Comparison of ENCODE assay signal across 33 mouse cellular contexts in the genomic region with DNA sequence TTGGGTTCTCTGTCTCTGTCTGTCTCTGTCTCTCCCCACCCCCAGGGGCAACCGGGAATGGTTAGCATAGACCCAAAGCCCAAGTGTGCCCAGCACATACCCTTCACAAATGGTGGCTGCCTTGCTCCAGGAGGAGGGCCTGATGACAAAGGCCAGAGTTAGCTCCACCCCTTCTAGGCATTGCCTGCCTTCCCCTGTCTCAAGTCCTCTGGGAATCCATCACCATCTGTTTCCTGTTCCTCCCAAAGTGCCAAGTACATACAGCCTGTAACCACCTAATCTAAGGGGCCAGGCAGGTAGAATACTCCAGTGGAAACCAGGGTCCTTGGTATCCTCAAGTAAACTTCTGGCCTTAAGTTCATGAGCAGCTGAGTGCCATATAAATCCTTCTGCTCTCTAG. TPM values are rescaled to one million over a fixed set of nuclear protein-coding genes. Genes with fewer than 3 reads are reported as not detected.
DNase-seq lines count a peak whose midpoint lies in the region; ATAC-seq lines count a peak whose summit lies in the region.
"Had no signal": no experiment of that assay in that cellular context is flagged by ENCODE, and none has a peak within 500 bp of the region (broad histone marks: within the 10 kb centered on the region; RNA-seq: fewer than 3 reads in every experiment).

No protein-coding gene starts in this region.

- H3K4me3 ChIP-seq in embryonic facial prominence, embryonic 11.5 days (ENCODE audit: low read depth, low read length) = no peak overlapping the region
- no peak overlapping the region for H3K4me3 ChIP-seq in embryonic facial prominence, embryonic 10.5 days
- H3K4me3 ChIP-seq in megakaryocyte, embryonic 14.5 days (replicated peaks) = peak overlapping the region; percentile 64
- H3K4me3 ChIP-seq in midbrain, embryonic 12.5 days = no peak overlapping the region
- H3K4me3 ChIP-seq: kidney, embryonic 15.5 days; limb, embryonic 12.5 days; neural tube, embryonic 12.5 days; stomach, embryonic 15.5 days had no signal

- H3K4me2 ChIP-seq in embryonic facial prominence, embryonic 11.5 days (ENCODE audit: low read depth, low read length) = no peak overlapping the region
- H3K4me2 ChIP-seq in midbrain, embryonic 12.5 days (replicated peaks) = no peak overlapping the region
- H3K4me2 ChIP-seq: hindbrain, embryonic 14.5 days; kidney, embryonic 15.5 days; limb, embryonic 12.5 days; liver, embryonic 11.5 days; neural tube, embryonic 12.5 days; stomach, embryonic 15.5 days had no signal

- 0 out of 2 replicates have a peak, but pooled peaks have one; percentile 19 for ATAC-seq in embryonic facial prominence, embryonic 11.5 days (replicated peaks; ENCODE audit: insufficient number of reproducible peaks, low FRiP score, low TSS enrichment, low read depth)
- ATAC-seq in megakaryocyte, adult 5-6 weeks (ENCODE audit: poor library complexity, severe bottlenecking) = no peak
- ATAC-seq in midbrain, embryonic 12.5 days (ENCODE audit: low FRiP score, low read depth) = 0 out of 2 replicates have a peak, but pooled peaks have one; percentile 38
- ATAC-seq: activated CD4-positive, CD25-positive, alpha-beta regulatory T cell, adult 4 months; forebrain, postnatal 0 days; liver, postnatal 0 days; Patski had no signal

- 78% methylated on average over 1 of the region's 1 CpGs for WGBS in embryonic facial prominence, embryonic 11.5 days
- WGBS in embryonic facial prominence, embryonic 10.5 days = 79% methylated on average over 1 of the region's 1 CpGs
- 73% methylated on average over 1 of the region's 1 CpGs for WGBS in midbrain, embryonic 12.5 days

- no peak for DNase-seq in embryonic facial prominence, embryonic 11.5 days (ENCODE audit: low spot score)
- no peak for DNase-seq in embryonic facial prominence, embryonic 10.5 days (ENCODE audit: low spot score)
- DNase-seq in R1 (ENCODE audit: low read depth, low spot score) = peak; percentile 28
- DNase-seq in adrenal gland, adult 8-10 months = no peak
- DNase-seq in gastrocnemius, postnatal 10 days = no peak
- DNase-seq: adrenal gland, postnatal 10 days; cerebellum, adult 8-10 months; forebrain, postnatal 0 days; kidney, adult 11 months; kidney, postnatal 36 days; layer of hippocampus, postnatal 36 days; liver, postnatal 0 days; lung, postnatal 14 days; right cerebral cortex, postnatal 4 days; thymus, adult 18-20 months; thymus, postnatal 4 days had no signal

- H3K9me3 ChIP-seq in embryonic facial prominence, embryonic 11.5 days (replicated peaks; ENCODE audit: control insufficient read depth, low read length) = no peaks in the 10 kb centered on the region
- no peaks in the 10 kb centered on the region for H3K9me3 ChIP-seq in embryonic facial prominence, embryonic 10.5 days
- no peaks in the 10 kb centered on the region for H3K9me3 ChIP-seq in megakaryocyte, embryonic 14.5 days
- H3K9me3 ChIP-seq in midbrain, embryonic 12.5 days = no peaks in the 10 kb centered on the region
- H3K9me3 ChIP-seq: kidney, embryonic 15.5 days; limb, embryonic 12.5 days; neural tube, embryonic 12.5 days; stomach, embryonic 15.5 days had no signal

- no peaks in the 10 kb centered on the region for H3K36me3 ChIP-seq in embryonic facial prominence, embryonic 11.5 days (replicated peaks; ENCODE audit: control insufficient read depth, insufficient read depth, low read depth, low read length)
- no peaks in the 10 kb centered on the region for H3K36me3 ChIP-seq in embryonic facial prominence, embryonic 10.5 days (replicated peaks)
- H3K36me3 ChIP-seq in megakaryocyte, embryonic 14.5 days (replicated peaks; ENCODE audit: low read length) = no peaks in the 10 kb centered on the region
- H3K36me3 ChIP-seq in midbrain, embryonic 12.5 days = peaks cover 20% of the 10 kb centered on the region; the same call in 1 of the 2 replicates
- H3K36me3 ChIP-seq: kidney, embryonic 15.5 days; limb, embryonic 12.5 days; stomach, embryonic 15.5 days had no signal

- no peaks in the 10 kb centered on the region for H3K27me3 ChIP-seq in embryonic facial prominence, embryonic 11.5 days (ENCODE audit: control insufficient read depth, insufficient read depth, low read length)
- H3K27me3 ChIP-seq in embryonic facial prominence, embryonic 10.5 days (replicated peaks; ENCODE audit: low read depth, poor library complexity, severe bottlenecking) = no peaks in the 10 kb centered on the region
- H3K27me3 ChIP-seq in megakaryocyte, embryonic 14.5 days (replicated peaks) = peaks cover 81% of the 10 kb centered on the region
- H3K27me3 ChIP-seq in midbrain, embryonic 12.5 days = no peaks in the 10 kb centered on the region
- H3K27me3 ChIP-seq: kidney, embryonic 15.5 days; limb, embryonic 12.5 days; neural tube, embryonic 12.5 days; stomach, embryonic 15.5 days had no signal

- no peak overlapping the region for H3K27ac ChIP-seq in embryonic facial prominence, embryonic 11.5 days (replicated peaks; ENCODE audit: low read depth, low read length)
- no peak overlapping the region for H3K27ac ChIP-seq in embryonic facial prominence, embryonic 10.5 days (replicated peaks)
- peak overlapping the region; percentile 30; the same call in 1 of the 2 replicates for H3K27ac ChIP-seq in midbrain, embryonic 12.5 days (replicated peaks)
- H3K27ac ChIP-seq: hindbrain, embryonic 14.5 days; kidney, embryonic 15.5 days; limb, embryonic 12.5 days; neural tube, embryonic 12.5 days; stomach, embryonic 15.5 days had no signal

- H3K4me1 ChIP-seq in embryonic facial prominence, embryonic 11.5 days (ENCODE audit: control insufficient read depth, insufficient read depth, low read length) = no peaks in the 10 kb centered on the region
- peaks cover 7% of the 10 kb centered on the region; the same call in 1 of the 2 replicates for H3K4me1 ChIP-seq in embryonic facial prominence, embryonic 10.5 days
- peaks cover 38% of the 10 kb centered on the region for H3K4me1 ChIP-seq in megakaryocyte, embryonic 14.5 days
- H3K4me1 ChIP-seq in midbrain, embryonic 12.5 days = peaks cover 10% of the 10 kb centered on the region; the same call in 1 of the 2 replicates
- H3K4me1 ChIP-seq: kidney, embryonic 15.5 days; limb, embryonic 12.5 days; neural tube, embryonic 12.5 days; stomach, embryonic 15.5 days had no signal

- no peak overlapping the region for H3K9ac ChIP-seq in embryonic facial prominence, embryonic 11.5 days (replicated peaks; ENCODE audit: low read length)
- no peak overlapping the region for H3K9ac ChIP-seq in midbrain, embryonic 12.5 days (replicated peaks)
- H3K9ac ChIP-seq: forebrain, postnatal 0 days; hindbrain, embryonic 14.5 days; kidney, embryonic 15.5 days; limb, embryonic 12.5 days; liver, postnatal 0 days; neural tube, embryonic 12.5 days; stomach, embryonic 15.5 days had no signal

RNA-seq across cellular contexts. Expression of a gene that starts 3.6 kb away (rescaled TPM):
- polyA plus RNA-seq in embryonic facial prominence, embryonic 11.5 days (2014; fragmentation: Nextera tagmentation; extraction: Ambion mirVana) = 0.18 TPM in 2 replicates
- 0.31 and 0.34 TPM in 2 replicates for polyA plus RNA-seq in embryonic facial prominence, embryonic 10.5 days (2016; fragmentation: Nextera tagmentation; extraction: Ambion mirVana)
- not detected in 2 replicates for polyA plus RNA-seq in megakaryocyte, embryonic 14.5 days (2012; ENCODE audit: insufficient read depth, low replicate concordance)
- not detected in 2 replicates for total RNA-seq in megakaryocyte, adult 5-6 weeks (2015)
- total RNA-seq in megakaryocyte, adult 5-6 weeks (2017) = not detected in 2 replicates
- polyA plus RNA-seq in midbrain, embryonic 12.5 days (2016; fragmentation: Nextera tagmentation; extraction: Ambion mirVana) = 0.36 and 0.67 TPM in 2 replicates
- not detected for total RNA-seq in adrenal gland, adult 8-10 months (2022)
- not detected for total RNA-seq in gastrocnemius, postnatal 10 days (2021)
- total RNA-seq: adrenal gland, postnatal 10 days; forebrain, postnatal 0 days; gastrocnemius, postnatal 4 days; heart, adult 8-10 months; heart, postnatal 25 days; left cerebral cortex, postnatal 10 days; megakaryocyte progenitor cell, adult 5-6 weeks had no signal
- polyA plus RNA-seq: activated CD4-positive, CD25-positive, alpha-beta regulatory T cell, adult 4 months; heart, embryonic 14.5 days; kidney, embryonic 15.5 days; limb, embryonic 12.5 days; liver, embryonic 11.5 days; liver, postnatal 0 days; Patski had no signal

RNA-seq across cellular contexts. Expression of a gene that starts 11.7 kb away (rescaled TPM):
- polyA plus RNA-seq in embryonic facial prominence, embryonic 11.5 days (2014; fragmentation: Nextera tagmentation; extraction: Ambion mirVana) = 70.4 and 84.6 TPM in 2 replicates
- 72.3 and 73.3 TPM in 2 replicates for polyA plus RNA-seq in embryonic facial prominence, embryonic 10.5 days (2016; fragmentation: Nextera tagmentation; extraction: Ambion mirVana)
- 15.0 and 21.3 TPM in 2 replicates for polyA plus RNA-seq in megakaryocyte, embryonic 14.5 days (2012; ENCODE audit: insufficient read depth, low replicate concordance)
- total RNA-seq in megakaryocyte, adult 5-6 weeks (2015) = 54.2 and 55.4 TPM in 2 replicates
- total RNA-seq in megakaryocyte, adult 5-6 weeks (2017) = 24.1 and 26.0 TPM in 2 replicates
- polyA plus RNA-seq in midbrain, embryonic 12.5 days (2016; fragmentation: Nextera tagmentation; extraction: Ambion mirVana) = 65.2 and 67.2 TPM in 2 replicates
- total RNA-seq in adrenal gland, adult 8-10 months (2022) = 10 to 100 TPM; 46.5 to 59.6 (median 53.0) TPM
- 10 to 100 TPM; 34.3 to 38.9 TPM for total RNA-seq in gastrocnemius, postnatal 10 days (2021)

RNA-seq across cellular contexts. Expression of a gene that starts 22.1 kb away (rescaled TPM):
- polyA plus RNA-seq in embryonic facial prominence, embryonic 11.5 days (2014; fragmentation: Nextera tagmentation; extraction: Ambion mirVana) = 20.9 and 27.0 TPM in 2 replicates
- 22.2 and 26.6 TPM in 2 replicates for polyA plus RNA-seq in embryonic facial prominence, embryonic 10.5 days (2016; fragmentation: Nextera tagmentation; extraction: Ambion mirVana)
- not detected in 2 replicates for polyA plus RNA-seq in megakaryocyte, embryonic 14.5 days (2012; ENCODE audit: insufficient read depth, low replicate concordance)
- not detected in 2 replicates for total RNA-seq in megakaryocyte, adult 5-6 weeks (2015)
- total RNA-seq in megakaryocyte, adult 5-6 weeks (2017) = not detected in 2 replicates
- polyA plus RNA-seq in midbrain, embryonic 12.5 days (2016; fragmentation: Nextera tagmentation; extraction: Ambion mirVana) = 72.9 and 83.1 TPM in 2 replicates
- 1 to 10 TPM; 6.3 to 8.5 (median 6.8) TPM for total RNA-seq in adrenal gland, adult 8-10 months (2022)
- 1 to 10 TPM; 1.4 to 2.2 TPM for total RNA-seq in gastrocnemius, postnatal 10 days (2021)
- total RNA-seq: megakaryocyte progenitor cell, adult 5-6 weeks had no signal
- polyA plus RNA-seq: activated CD4-positive, CD25-positive, alpha-beta regulatory T cell, adult 4 months had no signal

RNA-seq across cellular contexts. Expression of a gene that starts 34.6 kb away (rescaled TPM):
- 43.2 and 54.4 TPM in 2 replicates for polyA plus RNA-seq in embryonic facial prominence, embryonic 11.5 days (2014; fragmentation: Nextera tagmentation; extraction: Ambion mirVana)
- polyA plus RNA-seq in embryonic facial prominence, embryonic 10.5 days (2016; fragmentation: Nextera tagmentation; extraction: Ambion mirVana) = 87.3 and 87.7 TPM in 2 replicates
- polyA plus RNA-seq in megakaryocyte, embryonic 14.5 days (2012; ENCODE audit: insufficient read depth, low replicate concordance) = 10.9 and 22.8 TPM in 2 replicates
- 16.5 and 18.7 TPM in 2 replicates for total RNA-seq in megakaryocyte, adult 5-6 weeks (2015)
- total RNA-seq in megakaryocyte, adult 5-6 weeks (2017) = 34.8 and 35.0 TPM in 2 replicates
- 86.3 and 97.4 TPM in 2 replicates for polyA plus RNA-seq in midbrain, embryonic 12.5 days (2016; fragmentation: Nextera tagmentation; extraction: Ambion mirVana)
- total RNA-seq in adrenal gland, adult 8-10 months (2022) = 10 to 100 TPM; 50.9 to 76.4 (median 62.9) TPM
- 10 to 100 TPM; 37.9 to 54.0 TPM for total RNA-seq in gastrocnemius, postnatal 10 days (2021)

RNA-seq across cellular contexts. Expression of a gene that starts 53.9 kb away (rescaled TPM):
- polyA plus RNA-seq in embryonic facial prominence, embryonic 11.5 days (2014; fragmentation: Nextera tagmentation; extraction: Ambion mirVana) = 0.83 and 0.85 TPM in 2 replicates
- polyA plus RNA-seq in embryonic facial prominence, embryonic 10.5 days (2016; fragmentation: Nextera tagmentation; extraction: Ambion mirVana) = 0.26 and 0.62 TPM in 2 replicates
- polyA plus RNA-seq in megakaryocyte, embryonic 14.5 days (2012; ENCODE audit: insufficient read depth, low replicate concordance) = 3.0 and 9.2 TPM in 2 replicates
- total RNA-seq in megakaryocyte, adult 5-6 weeks (2015) = 0.11 and 0.23 TPM in 2 replicates
- total RNA-seq in megakaryocyte, adult 5-6 weeks (2017) = 0.18 and 0.28 TPM in 2 replicates
- 0.18 and 0.22 TPM in 2 replicates for polyA plus RNA-seq in midbrain, embryonic 12.5 days (2016; fragmentation: Nextera tagmentation; extraction: Ambion mirVana)
- total RNA-seq in adrenal gland, adult 8-10 months (2022) = 1 to 10 TPM; 2.3 to 4.5 (median 4.2) TPM
- total RNA-seq in gastrocnemius, postnatal 10 days (2021) = 1 to 10 TPM; 6.1 to 7.6 TPM

Comparison
In these comparisons a context has a peak if more than half of its experiments do, and no peak if none do; other contexts are left out.
1. RNA of a gene that starts 22.1 kb away (polyA plus RNA-seq): 72.9 to 83.1 TPM in midbrain, embryonic 12.5 days, 22.2 to 26.6 TPM in embryonic facial prominence, embryonic 10.5 days and 20.9 to 27.0 TPM in embryonic facial prominence, embryonic 11.5 days; not detected in megakaryocyte, embryonic 14.5 days; every median in the first group is over 10 times any median in the second.